Mouse (Mus musculus): Measurements from ENCODE around the gene Efna5. TPM values are rescaled to one million over a fixed set of nuclear protein-coding genes. Genes with fewer than 3 reads are reported as not detected.

Efna5 gene
- polyA plus RNA-seq, 1 experiment = 21.5 TPM

DNA sequence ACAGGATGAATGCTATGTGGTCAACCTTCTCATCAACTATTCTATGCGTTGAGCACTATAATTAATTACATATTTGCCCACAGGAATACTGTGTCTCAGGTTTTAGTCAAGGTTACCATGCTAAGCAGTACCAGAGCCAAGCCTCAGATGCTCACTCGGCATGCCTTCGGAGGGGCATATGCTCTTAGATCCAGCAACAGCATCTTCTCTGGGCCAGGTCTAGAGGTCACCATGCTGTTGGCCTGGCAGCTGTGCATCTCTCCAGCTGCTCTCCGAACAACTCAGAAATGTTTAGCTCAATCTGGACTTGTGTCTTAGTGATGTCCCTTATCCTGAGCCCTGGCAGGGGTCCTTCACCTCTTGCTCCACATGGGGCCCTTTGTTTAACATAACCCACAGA lies 114.4 kb downstream of the Efna5 start:
- no peak for DNase-seq (ENCODE audit: low read depth)
- no peak for TF ChIP-seq CTCF (IDR thresholded peaks at IDR 0.05; ENCODE audit: borderline replicate concordance, extremely low read depth, insufficient read depth, insufficient read length)
- no peak for TF ChIP-seq POLR2A (IDR thresholded peaks at IDR 0.05; ENCODE audit: borderline replicate concordance, extremely low read depth, insufficient read depth, insufficient read length, poor library complexity, severe bottlenecking)

DNA sequence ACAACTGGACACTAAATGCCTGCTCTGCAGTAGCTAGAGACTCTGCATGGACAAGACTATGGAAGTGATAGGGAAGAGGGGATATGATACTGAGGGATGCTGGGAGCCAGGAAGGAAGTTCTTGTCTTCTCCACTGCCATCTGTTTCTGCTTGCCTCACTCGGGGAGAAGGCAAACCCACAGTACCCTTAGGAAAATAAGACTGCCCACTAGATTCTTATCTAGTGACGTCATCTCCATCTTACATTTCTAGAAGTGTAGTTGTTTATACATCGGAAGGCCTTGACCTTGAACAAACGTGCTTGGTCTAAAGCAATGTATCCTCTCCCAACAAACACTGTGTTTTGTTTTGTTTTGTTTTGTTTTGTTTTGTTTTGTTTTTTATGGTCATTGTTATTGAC lies 116.0 kb downstream of the Efna5 start:
- no peak for DNase-seq (ENCODE audit: low read depth)
- TF ChIP-seq CTCF (IDR thresholded peaks at IDR 0.05; ENCODE audit: borderline replicate concordance, extremely low read depth, insufficient read depth, insufficient read length) = no peak
- no peak for TF ChIP-seq POLR2A (IDR thresholded peaks at IDR 0.05; ENCODE audit: borderline replicate concordance, extremely low read depth, insufficient read depth, insufficient read length, poor library complexity, severe bottlenecking)

DNA sequence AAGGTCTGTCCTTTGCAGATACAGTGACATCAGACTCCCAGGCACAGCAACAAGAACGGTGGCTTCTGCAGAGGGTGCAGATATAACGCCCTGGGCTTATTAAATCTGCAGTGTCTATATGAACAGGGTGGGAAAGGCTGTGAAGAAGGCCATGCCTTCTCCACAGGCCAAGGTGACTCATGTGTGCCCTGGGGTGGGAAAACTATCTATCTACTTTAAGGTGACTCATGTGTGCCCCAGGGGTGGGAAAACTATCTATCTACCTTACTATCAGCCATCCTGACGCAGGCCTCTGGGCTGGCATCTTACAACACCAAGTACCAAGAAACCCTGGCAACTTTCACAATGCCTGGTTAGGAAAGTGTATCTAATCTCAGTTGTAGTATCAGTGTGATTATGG lies 124.2 kb downstream of the Efna5 start:
- TF ChIP-seq CTCF (IDR thresholded peaks at IDR 0.05; ENCODE audit: borderline replicate concordance, extremely low read depth, insufficient read depth, insufficient read length) (no peak), POLR2A (IDR thresholded peaks at IDR 0.05; ENCODE audit: borderline replicate concordance, extremely low read depth, insufficient read depth, insufficient read length, poor library complexity, severe bottlenecking) (no peak)
- no peak for DNase-seq (ENCODE audit: low read depth)

DNA sequence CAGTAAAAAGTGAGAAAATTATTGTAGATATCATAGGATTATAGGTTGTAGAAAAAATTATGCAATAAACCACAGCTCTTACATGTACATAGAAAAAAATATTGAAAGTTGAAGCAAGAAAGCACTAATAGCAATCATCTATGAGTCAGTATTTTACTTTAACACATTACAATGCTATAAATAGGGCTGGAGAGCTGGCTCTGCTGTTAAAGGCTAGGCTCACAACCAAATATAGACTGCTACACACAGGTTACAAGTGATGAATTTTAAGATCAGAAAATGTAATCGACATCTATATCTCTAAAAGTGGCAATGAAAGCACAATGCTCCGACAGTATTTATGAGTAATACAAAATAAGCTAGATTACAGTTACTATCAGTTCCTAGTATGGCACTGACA lies 125.5 kb downstream of the Efna5 start:
- no peak for DNase-seq (ENCODE audit: low read depth)
- no peak for TF ChIP-seq CTCF (IDR thresholded peaks at IDR 0.05; ENCODE audit: borderline replicate concordance, extremely low read depth, insufficient read depth, insufficient read length)
- no peak for TF ChIP-seq POLR2A (IDR thresholded peaks at IDR 0.05; ENCODE audit: borderline replicate concordance, extremely low read depth, insufficient read depth, insufficient read length, poor library complexity, severe bottlenecking)

DNA sequence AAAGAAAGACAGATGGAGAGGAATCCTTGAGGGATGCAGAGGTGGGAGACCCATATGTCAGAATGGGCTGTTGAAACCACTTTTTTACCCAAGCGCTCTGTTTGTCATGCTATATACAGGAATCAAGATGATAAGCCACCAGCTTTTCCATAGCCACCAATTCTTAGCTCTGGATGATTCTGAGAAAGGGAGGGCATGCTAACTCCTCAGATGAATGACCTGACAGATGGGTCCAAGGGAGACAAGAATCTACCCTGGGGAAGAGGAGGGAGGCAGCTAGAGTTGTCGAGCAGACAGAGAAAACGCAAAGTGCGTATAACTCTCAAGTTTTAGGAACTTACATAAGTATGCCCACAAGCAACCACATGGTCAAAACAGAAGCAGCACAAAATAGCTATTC lies 126.5 kb downstream of the Efna5 start:
- no peak for TF ChIP-seq CTCF (IDR thresholded peaks at IDR 0.05; ENCODE audit: borderline replicate concordance, extremely low read depth, insufficient read depth, insufficient read length)
- TF ChIP-seq POLR2A (IDR thresholded peaks at IDR 0.05; ENCODE audit: borderline replicate concordance, extremely low read depth, insufficient read depth, insufficient read length, poor library complexity, severe bottlenecking) = no peak
- no peak for DNase-seq (ENCODE audit: low read depth)

DNA sequence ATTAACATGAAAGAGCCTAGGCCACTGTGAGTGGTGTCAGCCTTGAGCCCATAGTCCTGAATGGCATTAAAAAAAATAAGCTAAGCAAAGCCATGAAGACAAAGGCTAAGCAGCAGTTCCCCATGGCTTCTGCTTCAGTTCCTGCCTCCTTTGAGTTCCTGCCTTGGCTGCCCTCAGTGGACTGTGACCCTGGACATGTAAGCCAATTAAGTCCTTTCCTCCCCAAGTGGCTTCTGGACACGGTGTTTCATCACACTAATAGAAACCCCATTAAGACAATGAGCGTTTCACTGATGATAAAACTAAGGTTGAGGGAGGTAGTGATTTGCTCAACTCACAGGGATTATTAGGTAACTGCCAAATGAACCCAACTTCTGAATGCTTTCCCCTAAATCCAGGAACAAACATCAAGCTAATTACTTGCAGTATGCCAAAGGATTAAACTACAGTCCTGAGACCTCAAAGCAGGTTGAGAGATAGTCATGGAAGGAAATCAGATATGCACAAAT lies 128.7 kb downstream of the Efna5 start:
- TF ChIP-seq POLR2A (IDR thresholded peaks at IDR 0.05; ENCODE audit: borderline replicate concordance, extremely low read depth, insufficient read depth, insufficient read length, poor library complexity, severe bottlenecking) = no peak
- DNase-seq (ENCODE audit: low read depth) = no peak

DNA sequence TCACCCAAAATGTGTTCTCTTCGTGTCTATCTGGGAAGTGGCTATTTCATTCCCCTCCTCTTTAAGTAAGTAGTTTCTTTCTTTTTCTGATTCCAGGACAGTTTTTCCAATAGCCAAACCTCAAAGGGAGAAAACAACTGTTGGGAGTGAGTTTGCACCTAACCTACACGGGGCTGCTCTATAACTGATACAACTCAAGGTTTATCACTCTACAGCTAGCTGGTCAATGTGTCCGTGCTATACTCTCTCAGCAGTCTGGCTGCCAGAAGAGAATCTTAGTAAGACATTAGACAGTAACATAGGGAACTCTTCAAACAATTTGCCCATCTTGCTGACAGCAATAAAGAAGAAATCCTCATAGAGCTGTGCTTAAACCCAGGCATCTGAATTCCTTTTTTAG lies 130.5 kb downstream of the Efna5 start:
- no peak for DNase-seq (ENCODE audit: low read depth)
- TF ChIP-seq CTCF (IDR thresholded peaks at IDR 0.05; ENCODE audit: borderline replicate concordance, extremely low read depth, insufficient read depth, insufficient read length) (no peak), POLR2A (IDR thresholded peaks at IDR 0.05; ENCODE audit: borderline replicate concordance, extremely low read depth, insufficient read depth, insufficient read length, poor library complexity, severe bottlenecking) (no peak)

DNA sequence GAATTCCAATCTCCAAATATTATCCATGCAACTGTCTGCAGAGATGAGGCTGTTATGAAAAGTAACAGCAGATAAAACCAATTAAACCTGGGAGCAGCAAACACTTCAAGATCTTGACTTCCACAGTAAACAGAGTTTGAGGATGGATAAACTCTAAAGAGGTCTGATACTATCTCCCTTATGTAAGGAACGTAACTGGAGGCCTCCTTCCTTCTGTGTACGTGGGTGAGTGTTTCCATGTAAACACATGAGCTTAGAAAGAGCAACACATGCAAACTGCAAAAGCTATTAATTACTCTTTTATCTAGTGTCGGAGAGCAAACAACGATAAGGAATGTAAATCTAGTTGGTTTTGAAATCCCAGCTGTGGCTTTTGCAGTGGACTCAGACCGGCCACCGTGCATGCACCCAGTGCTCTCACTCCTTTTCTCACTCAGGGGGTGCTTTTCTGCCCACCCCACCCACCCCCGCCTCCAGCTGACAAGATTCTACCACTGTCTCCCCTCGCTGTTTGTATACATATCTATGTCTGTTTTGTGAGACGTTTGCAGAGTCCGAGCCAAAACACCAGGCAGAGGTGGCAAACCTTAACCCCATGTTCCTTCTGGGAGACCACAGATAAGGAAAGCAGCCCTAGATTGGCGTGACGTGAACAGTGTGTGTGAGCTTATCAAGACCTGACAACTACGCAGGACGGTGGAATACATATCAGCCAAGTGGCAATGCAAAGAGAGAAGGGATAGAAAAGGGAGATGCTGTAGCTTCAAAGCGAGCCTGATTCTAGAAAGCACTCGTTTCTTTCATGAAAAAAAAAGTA lies 132.1 kb downstream of the Efna5 start:
- no peak for DNase-seq (ENCODE audit: low read depth)
- TF ChIP-seq CTCF (IDR thresholded peaks at IDR 0.05; ENCODE audit: borderline replicate concordance, extremely low read depth, insufficient read depth, insufficient read length) (no peak), POLR2A (IDR thresholded peaks at IDR 0.05; ENCODE audit: borderline replicate concordance, extremely low read depth, insufficient read depth, insufficient read length, poor library complexity, severe bottlenecking) (no peak)

DNA sequence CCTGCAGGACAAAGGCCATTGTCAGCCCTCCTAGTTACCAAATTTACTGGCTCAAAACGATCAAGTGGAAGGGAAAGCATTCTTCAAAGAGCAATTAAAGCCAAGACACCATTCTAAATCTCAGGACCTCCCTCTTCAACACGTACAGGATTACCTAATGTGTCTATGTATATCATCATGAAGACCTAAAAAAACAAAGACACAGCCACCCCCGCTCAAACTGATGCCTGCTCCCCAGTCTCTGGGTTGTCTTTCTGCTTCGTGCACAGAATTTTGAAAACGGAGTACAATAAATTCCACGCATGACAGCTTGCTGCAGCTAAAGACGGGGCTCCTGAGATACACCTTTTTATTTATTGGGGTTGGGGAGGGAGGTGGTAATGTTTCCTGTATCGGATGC lies 133.7 kb downstream of the Efna5 start:
- no peak for DNase-seq (ENCODE audit: low read depth)
- TF ChIP-seq POLR2A (IDR thresholded peaks at IDR 0.05; ENCODE audit: borderline replicate concordance, extremely low read depth, insufficient read depth, insufficient read length, poor library complexity, severe bottlenecking) (no peak), CTCF (IDR thresholded peaks at IDR 0.05; ENCODE audit: borderline replicate concordance, extremely low read depth, insufficient read depth, insufficient read length) (no peak)

DNA sequence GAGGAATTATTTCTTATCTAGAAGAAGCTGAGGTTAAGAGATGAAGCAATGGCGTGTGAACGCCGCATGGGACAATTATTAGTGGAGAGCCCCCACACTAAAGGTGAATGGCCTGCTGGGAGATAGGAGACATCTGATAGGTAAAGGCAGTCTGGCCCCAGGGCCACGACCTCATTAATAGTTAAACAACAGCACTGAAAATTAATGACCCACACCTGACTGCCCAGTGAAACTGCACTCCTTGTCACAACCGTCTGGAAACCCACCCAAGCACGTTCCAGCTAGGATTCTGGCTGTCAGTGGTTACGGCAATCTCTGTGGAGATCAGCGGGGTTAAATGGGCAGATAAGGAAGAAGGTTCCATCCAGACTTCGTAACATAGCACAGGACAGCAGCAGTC lies 134.3 kb downstream of the Efna5 start:
- TF ChIP-seq POLR2A (IDR thresholded peaks at IDR 0.05; ENCODE audit: borderline replicate concordance, extremely low read depth, insufficient read depth, insufficient read length, poor library complexity, severe bottlenecking) = no peak
- TF ChIP-seq CTCF (IDR thresholded peaks at IDR 0.05; ENCODE audit: borderline replicate concordance, extremely low read depth, insufficient read depth, insufficient read length) = no peak
- no peak for DNase-seq (ENCODE audit: low read depth)

DNA sequence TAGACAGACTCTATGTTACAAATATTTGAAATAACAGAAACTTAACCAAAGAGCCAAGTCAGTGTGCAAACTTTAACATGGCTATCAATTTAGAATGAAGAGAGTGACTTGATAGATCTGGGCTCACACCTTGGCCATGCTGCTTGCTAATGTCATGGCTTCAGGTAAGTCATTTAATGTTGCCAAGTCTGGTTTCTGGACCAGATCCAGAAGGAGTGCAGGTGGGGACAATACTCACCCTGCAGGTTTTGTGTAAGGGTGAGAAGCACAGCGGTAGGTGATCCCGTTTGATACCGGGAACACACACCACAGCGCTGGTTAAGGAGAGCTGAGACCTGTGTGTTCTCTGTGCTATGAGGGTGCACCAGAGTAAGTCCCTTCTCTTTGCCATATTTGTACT lies 135.8 kb downstream of the Efna5 start:
- DNase-seq (ENCODE audit: low read depth) = no peak
- TF ChIP-seq CTCF (IDR thresholded peaks at IDR 0.05; ENCODE audit: borderline replicate concordance, extremely low read depth, insufficient read depth, insufficient read length) = no peak
- no peak for TF ChIP-seq POLR2A (IDR thresholded peaks at IDR 0.05; ENCODE audit: borderline replicate concordance, extremely low read depth, insufficient read depth, insufficient read length, poor library complexity, severe bottlenecking)

DNA sequence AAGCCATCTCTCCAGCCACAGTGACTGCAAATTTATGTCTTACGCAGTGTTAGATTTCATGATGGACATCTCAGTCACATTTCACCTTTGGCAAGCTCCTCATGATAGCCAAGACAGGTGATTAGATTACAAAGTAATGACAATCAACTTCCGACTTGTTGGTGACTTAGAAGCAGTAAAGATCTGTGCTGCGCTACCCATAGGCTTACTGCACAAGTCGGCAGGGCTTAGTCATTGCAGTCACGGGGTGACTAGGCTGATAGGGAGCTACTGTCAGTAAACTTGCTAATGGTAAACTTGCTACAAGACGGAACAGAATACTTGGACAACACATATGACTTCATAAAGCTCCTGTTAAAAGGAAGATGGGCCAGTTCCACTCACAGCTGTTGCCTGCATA lies 136.9 kb downstream of the Efna5 start:
- TF ChIP-seq CTCF (IDR thresholded peaks at IDR 0.05; ENCODE audit: borderline replicate concordance, extremely low read depth, insufficient read depth, insufficient read length) (no peak), POLR2A (IDR thresholded peaks at IDR 0.05; ENCODE audit: borderline replicate concordance, extremely low read depth, insufficient read depth, insufficient read length, poor library complexity, severe bottlenecking) (no peak)
- DNase-seq (ENCODE audit: low read depth) = no peak

All from brain, embryonic 14.5 days (tissue).